Mouse (Mus musculus) right cerebral cortex, adult 2 months (tissue): ENCODE measurements around the gene Prrc2b.

Source experiments
- DNase-seq, 2 experiments: peaks; one replicate each; pipeline ENCODE4 v3.0.0; 2021 to 2022; ENCODE audit warnings: low spot score in 2 of 2

Prrc2b gene

GRCm38 (mm10) chr2:32222057-32222456 lies 71.2 kb downstream of the Prrc2b start:
- DNase-seq: no peak

GRCm38 (mm10) chr2:32235433-32235832 lies 84.6 kb downstream of the Prrc2b start:
- no peak for DNase-seq

GRCm38 (mm10) chr2:32235886-32236759 lies 85.2 kb downstream of the Prrc2b start, which contains the start of gene Pomt1:
Gene Pomt1 (plus strand): TSS chr2:32236590.
- DNase-seq: peak; percentile 90 to 92

GRCm38 (mm10) chr2:32236760-32237487 lies 86.0 kb downstream of the Prrc2b start:
- DNase-seq: peak; percentile 43 to 56

GRCm38 (mm10) chr2:32237571-32237970 lies 86.7 kb downstream of the Prrc2b start:
- no peak for DNase-seq

GRCm38 (mm10) chr2:32238708-32239435 lies 88.0 kb downstream of the Prrc2b start:
- DNase-seq: no peak

GRCm38 (mm10) chr2:32240591-32240990 lies 89.7 kb downstream of the Prrc2b start:
- DNase-seq: no peak

GRCm38 (mm10) chr2:32242986-32243385 lies 92.1 kb downstream of the Prrc2b start:
- DNase-seq: no peak

- no peak for DNase-seq
Measured at GRCm38 (mm10) chr2:32246741-32247140, 95.9 kb downstream of the Prrc2b start.

- no peak for DNase-seq
Measured at GRCm38 (mm10) chr2:32248377-32249361, 97.8 kb downstream of the Prrc2b start.

- DNase-seq: no peak
Measured at GRCm38 (mm10) chr2:32251791-32252527, 101.1 kb downstream of the Prrc2b start.

- no peak for DNase-seq
Measured at GRCm38 (mm10) chr2:32252658-32253057, 101.8 kb downstream of the Prrc2b start.

- DNase-seq: no peak
Measured at GRCm38 (mm10) chr2:32253352-32253751, 102.5 kb downstream of the Prrc2b start.

GRCm38 (mm10) chr2:32254563-32254962 lies 103.7 kb downstream of the Prrc2b start:
- DNase-seq: no peak

GRCm38 (mm10) chr2:32256273-32256672 lies 105.4 kb downstream of the Prrc2b start:
- no peak for DNase-seq

- no peak for DNase-seq
Measured at GRCm38 (mm10) chr2:32258887-32259533, 108.1 kb downstream of the Prrc2b start.

GRCm38 (mm10) chr2:32259657-32260417 lies 109.0 kb downstream of the Prrc2b start, which contains the start of gene Uck1:
Gene Uck1 (minus strand): TSS chr2:32260159.
- DNase-seq: peak; percentile 88 to 91

- peak; percentile 27 to 31 for DNase-seq
Measured at GRCm38 (mm10) chr2:32260635-32261034, 109.8 kb downstream of the Prrc2b start.

- no peak for DNase-seq
Measured at GRCm38 (mm10) chr2:32275823-32276222, 124.9 kb downstream of the Prrc2b start.
